39 mouse cellular contexts compared by ENCODE assay signal in the genomic region with DNA sequence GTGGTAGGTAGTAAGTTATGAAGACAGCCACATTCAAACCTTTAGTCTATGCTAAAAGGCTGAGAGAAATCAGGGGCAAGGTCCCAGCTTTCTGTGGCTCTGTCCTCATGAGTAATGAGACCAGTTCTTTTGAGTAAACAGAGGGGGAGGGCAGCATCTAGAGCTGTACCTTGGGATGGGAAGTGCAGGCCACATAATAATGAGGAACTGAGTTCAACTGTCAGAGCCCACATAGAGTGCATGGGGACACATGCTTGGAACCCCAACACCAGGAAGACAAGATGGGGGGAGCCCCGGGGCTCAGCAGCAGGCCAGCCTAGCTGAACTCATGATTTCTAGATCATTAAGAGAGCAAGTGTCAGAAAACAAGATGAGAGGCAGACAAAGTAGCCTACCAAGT. TPM values are rescaled to one million over a fixed set of nuclear protein-coding genes. Genes with fewer than 3 reads are reported as not detected.
"Had no signal": no experiment of that assay in that cellular context is flagged by ENCODE, and none has a peak within 500 bp of the region (broad histone marks: within the 10 kb centered on the region; RNA-seq: fewer than 3 reads in every experiment).

No protein-coding gene starts in this region.

- H3K27me3 ChIP-seq: heart, embryonic 13.5 days; heart, embryonic 15.5 days; intestine, embryonic 15.5 days had no signal

- H3K9me3 ChIP-seq: heart, embryonic 13.5 days; heart, embryonic 15.5 days; hindbrain, embryonic 12.5 days; intestine, embryonic 15.5 days; limb, embryonic 13.5 days; limb, embryonic 15.5 days; liver, embryonic 12.5 days had no signal

- H3K4me2 ChIP-seq: heart, embryonic 11.5 days; hindbrain, embryonic 12.5 days; hindbrain, embryonic 14.5 days; intestine, embryonic 15.5 days; limb, embryonic 13.5 days; limb, embryonic 15.5 days; liver, embryonic 12.5 days had no signal

- DNase-seq: gastrocnemius, postnatal 14 days; gastrocnemius, postnatal 36 days; heart, adult 18-20 months; heart, postnatal 14 days; heart, postnatal 36 days; kidney, adult 18-20 months; kidney, adult 8-10 months; kidney, postnatal 10 days; kidney, postnatal 25 days; kidney, postnatal 4 days had no signal

- H3K27ac ChIP-seq: heart, embryonic 13.5 days; hindbrain, embryonic 10.5 days; hindbrain, embryonic 12.5 days; hindbrain, embryonic 14.5 days; intestine, embryonic 15.5 days; left cerebral cortex, adult 2 months; limb, embryonic 13.5 days; limb, embryonic 15.5 days; liver, embryonic 12.5 days; liver, embryonic 14.5 days had no signal

- H3K4me3 ChIP-seq: heart, embryonic 13.5 days; heart, embryonic 15.5 days; hindbrain, embryonic 10.5 days; hindbrain, embryonic 12.5 days; intestine, embryonic 15.5 days; layer of hippocampus, adult 2 months; left cerebral cortex, adult 2 months; limb, embryonic 13.5 days; limb, embryonic 15.5 days; liver, embryonic 12.5 days had no signal

- H3K36me3 ChIP-seq: heart, embryonic 13.5 days; heart, embryonic 15.5 days; hindbrain, embryonic 10.5 days; hindbrain, embryonic 12.5 days; intestine, embryonic 15.5 days; limb, embryonic 13.5 days; limb, embryonic 15.5 days; liver, embryonic 12.5 days had no signal

- ATAC-seq: hindbrain, embryonic 16.5 days; inflammation-experienced regulatory T-cells, adult 6 months; intestine, embryonic 15.5 days; intestine, postnatal 0 days; liver, embryonic 12.5 days had no signal

- H3K9ac ChIP-seq: heart, embryonic 13.5 days; heart, embryonic 15.5 days; hindbrain, embryonic 12.5 days; hindbrain, embryonic 14.5 days; intestine, embryonic 15.5 days; limb, embryonic 13.5 days; limb, embryonic 15.5 days; liver, embryonic 12.5 days; liver, embryonic 14.5 days had no signal

RNA-seq across cellular contexts. Expression of a gene that starts 52.9 kb away (rescaled TPM):
- total RNA-seq: gastrocnemius, adult 18-20 months; gastrocnemius, adult 8-10 months; gastrocnemius, postnatal 14 days; gastrocnemius, postnatal 36 days; heart, adult 18-20 months; heart, adult 8-10 months; heart, postnatal 14 days; heart, postnatal 36 days; layer of hippocampus, adult 2 months; layer of hippocampus, postnatal 10 days; layer of hippocampus, postnatal 25 days; left cerebral cortex, adult 2 months; left cerebral cortex, postnatal 14 days; left cerebral cortex, postnatal 36 days; liver, adult 2 months had no signal
- polyA plus RNA-seq: gonadal fat pad, adult 2 months; heart, embryonic 11.5 days; heart, embryonic 13.5 days; heart, embryonic 15.5 days; heart, postnatal 0 days; hindbrain, embryonic 10.5 days; hindbrain, embryonic 12.5 days; hindbrain, embryonic 14.5 days; hindbrain, embryonic 16.5 days; inflammation-experienced regulatory T-cells, adult 6 months; intestine, embryonic 15.5 days; intestine, postnatal 0 days; kidney, embryonic 14.5 days; kidney, embryonic 16.5 days; limb, embryonic 11.5 days; limb, embryonic 13.5 days; limb, embryonic 15.5 days; liver, adult 2 months; liver, embryonic 12.5 days; liver, embryonic 14.5 days had no signal
